Mouse (Mus musculus) left cerebral cortex, postnatal 4 days (tissue): Measurements from ENCODE around the gene Wdr35. TPM values are rescaled to one million over a fixed set of nuclear protein-coding genes. Genes with fewer than 3 reads are reported as not detected.

Experiments used
- DNase-seq: peaks from one replicate; pipeline ENCODE4 v3.0.0-alpha.2; 2022
- intact Hi-C: fragments of 180-260 bp; cut with DNase I; formaldehyde crosslinking; loops from one replicate; pipeline ENCODE4 v1.15.1; 2025
- total RNA-seq, 2 experiments: library from RNA; stranded (reverse); gene quantifications; 2 replicates each; pipeline ENCODE4 v1.2.3; 2021

Gene Wdr35
- total RNA-seq, 2 experiments from 2014 or later, result 35.1 to 39.3 TPM

DNA sequence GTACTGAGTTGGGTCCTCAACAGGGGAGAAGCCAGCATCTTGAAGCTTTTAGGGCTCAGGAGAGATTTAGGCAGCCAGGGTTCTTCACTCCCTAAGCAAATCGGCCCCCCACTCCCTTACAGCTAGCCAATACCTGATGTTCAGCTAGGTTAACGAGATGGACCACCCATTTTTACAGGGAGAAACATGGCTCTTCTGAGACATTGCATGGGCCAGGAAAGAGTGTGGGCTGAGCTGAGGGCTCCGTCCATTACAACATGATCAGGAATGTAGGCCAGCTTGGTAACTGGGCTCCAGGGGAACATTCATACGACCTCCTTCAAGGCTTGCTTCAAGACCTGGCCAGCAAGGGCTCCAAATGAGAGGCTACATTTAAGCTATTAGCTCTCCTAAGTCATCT lies 73.0 kb downstream of the Wdr35 start:
- intact Hi-C loops, result no loop called here
- DNase-seq, result no peak

DNA sequence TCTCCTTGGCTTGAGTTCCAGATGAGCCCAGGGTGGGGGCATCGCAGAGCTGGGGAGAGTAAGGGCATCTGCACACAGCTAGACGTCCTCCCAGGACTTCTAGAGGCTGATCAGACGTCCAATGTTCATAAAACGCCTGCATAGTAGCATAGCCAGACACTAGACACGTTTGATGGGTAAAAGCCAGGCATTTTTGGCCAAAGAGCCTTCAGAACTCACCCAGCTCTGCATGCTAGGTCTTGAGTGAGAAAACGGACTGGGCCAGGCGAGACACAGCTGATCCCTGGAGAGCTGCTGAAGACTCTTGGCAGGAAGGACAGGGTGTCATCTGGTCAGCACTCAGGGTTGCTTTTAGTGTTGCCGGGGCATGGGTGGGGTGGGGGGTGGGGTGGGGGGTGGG lies 74.4 kb downstream of the Wdr35 start:
- no peak for DNase-seq
- intact Hi-C loops, result no loop called here

DNA sequence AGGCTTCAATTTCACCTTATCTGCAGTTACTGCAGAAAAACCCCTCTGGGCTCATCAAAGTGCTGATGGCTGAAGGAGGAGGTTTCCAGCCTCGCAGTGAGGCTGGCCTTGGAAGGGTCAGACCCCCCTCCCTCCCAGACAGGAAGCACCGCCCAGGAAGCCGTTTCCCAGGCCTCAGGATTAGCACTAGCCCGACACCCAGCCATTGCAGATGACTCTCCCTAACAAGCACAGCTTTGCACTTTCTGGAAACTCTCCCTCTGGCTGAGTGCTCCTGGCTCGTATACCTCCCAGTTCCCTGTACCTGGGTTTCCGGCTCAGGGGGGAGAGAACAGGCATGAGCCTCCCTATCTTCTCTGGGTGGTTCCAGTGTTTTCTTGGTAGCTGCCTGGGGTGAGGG lies 77.1 kb downstream of the Wdr35 start:
- no peak for DNase-seq
- intact Hi-C loops, result loop anchor here (5.0 to 10.0 kb wide), 4 partner anchors 521 to 1536 kb away; partner anchors contain the start of gene Osr1

- peak; percentile 78 for DNase-seq
- intact Hi-C loops, result loop anchor here (2.0 to 10.0 kb wide), 5 partner anchors 520 to 1535 kb away; partner anchors contain the start of gene Osr1
Observed at GRCm38 (mm10) chr12:9052075-9052829, 78.6 kb downstream of the Wdr35 start.

DNA sequence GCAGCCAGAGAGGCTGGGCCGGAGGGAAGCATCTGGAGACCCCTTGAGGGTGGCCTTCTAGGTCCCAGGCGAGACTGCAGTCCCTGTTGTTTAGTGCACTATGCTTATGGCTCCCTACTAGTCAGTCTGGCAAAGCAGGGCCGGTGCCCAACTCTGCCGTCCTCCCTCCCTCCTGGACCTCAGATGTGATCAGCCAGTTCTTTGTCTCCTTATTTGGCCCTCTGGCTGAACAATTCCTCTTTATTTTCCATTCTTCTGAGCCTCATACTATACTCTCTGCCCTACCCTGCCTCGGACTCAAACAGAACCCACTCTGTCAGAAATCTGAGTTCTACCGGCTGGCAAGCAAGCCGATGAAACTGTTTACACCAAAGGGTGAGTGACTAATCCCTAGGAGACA lies 79.7 kb downstream of the Wdr35 start:
- intact Hi-C loops, result loop anchor here (2.0 to 10.0 kb wide), 5 partner anchors 519 to 1534 kb away; partner anchors contain the start of gene Osr1

DNA sequence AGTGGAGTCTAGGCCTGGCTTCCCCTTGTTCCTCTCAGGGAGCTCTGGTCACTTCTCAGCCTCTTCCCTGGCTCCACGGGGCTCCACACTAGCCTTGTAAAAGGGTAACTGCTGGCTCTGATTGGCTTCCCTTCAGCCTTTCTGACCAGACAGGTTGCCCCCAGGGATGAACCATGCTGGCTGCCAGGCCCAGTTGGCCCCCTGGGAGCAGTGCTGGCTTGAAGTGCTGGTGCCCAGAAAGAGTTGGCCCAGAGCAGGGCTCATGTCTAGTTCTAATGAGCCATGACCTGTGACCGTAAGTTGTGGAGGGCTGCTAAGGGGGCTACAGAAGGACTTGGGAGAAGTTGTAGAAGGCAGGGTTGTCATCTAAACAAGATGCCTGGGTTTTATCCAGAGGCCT lies 80.3 kb downstream of the Wdr35 start:
- DNase-seq, result peak; percentile 17
- intact Hi-C loops, result loop anchor here (5.0 to 10.0 kb wide), 4 partner anchors 518 to 1533 kb away; partner anchors contain the start of gene Osr1

More for the DNA sequence above, 79.7 kb downstream of the Wdr35 start:
- DNase-seq, result no peak

DNA sequence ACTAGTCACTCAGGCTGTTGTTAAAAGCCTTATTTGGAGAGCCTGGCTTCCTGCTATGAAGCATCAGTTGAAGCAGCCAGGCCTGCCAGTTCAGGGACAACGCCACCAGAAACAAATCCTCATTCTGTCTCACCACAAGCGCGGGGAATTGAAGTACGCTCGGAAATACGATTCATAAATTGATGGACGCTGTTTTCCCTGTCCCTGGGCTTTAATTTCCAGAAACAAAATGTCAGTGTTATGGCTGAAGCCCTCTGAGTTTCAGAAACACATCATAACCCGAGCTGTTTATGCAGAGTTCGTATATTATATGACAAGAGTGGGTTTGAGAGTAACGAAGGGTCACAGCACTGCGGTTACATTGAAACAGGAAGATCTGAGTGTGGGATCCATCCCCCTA lies 81.6 kb downstream of the Wdr35 start:
- DNase-seq, result no peak
- intact Hi-C loops, result loop anchor here (10.0 kb wide), 1 partner anchor 1170 kb away; no protein-coding TSS in a partner anchor

GRCm38 (mm10) chr12:9059502-9059901 lies 85.8 kb downstream of the Wdr35 start:
- no peak for DNase-seq
- intact Hi-C loops, result loop anchor here (10.0 kb wide), 1 partner anchor 1165 kb away; no protein-coding TSS in a partner anchor

- intact Hi-C loops, result loop anchor here (10.0 kb wide), 1 partner anchor 1165 kb away; no protein-coding TSS in a partner anchor
- no peak for DNase-seq
Observed at GRCm38 (mm10) chr12:9059965-9060364, 86.3 kb downstream of the Wdr35 start.

- intact Hi-C loops, result no loop called here
- no peak for DNase-seq
Observed at GRCm38 (mm10) chr12:9063611-9064010, 89.9 kb downstream of the Wdr35 start.

DNA sequence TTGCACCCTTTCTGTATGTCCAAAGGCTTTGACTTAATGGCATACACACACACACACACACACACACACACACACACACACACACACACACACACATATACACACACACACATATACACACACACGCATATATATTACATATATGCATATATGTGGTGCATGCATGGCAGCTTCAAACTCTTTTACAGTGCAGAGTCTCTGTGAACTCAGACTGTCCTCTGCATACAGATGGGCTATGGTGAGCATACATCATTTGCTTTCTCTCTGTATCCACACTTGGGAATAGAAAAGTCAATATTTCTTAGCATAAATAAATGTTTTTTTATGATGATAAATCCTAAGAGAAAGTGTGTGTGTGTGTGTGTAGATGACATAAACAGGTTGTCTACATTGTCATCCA lies 97.4 kb downstream of the Wdr35 start:
- intact Hi-C loops, result no loop called here
- no peak for DNase-seq

DNA sequence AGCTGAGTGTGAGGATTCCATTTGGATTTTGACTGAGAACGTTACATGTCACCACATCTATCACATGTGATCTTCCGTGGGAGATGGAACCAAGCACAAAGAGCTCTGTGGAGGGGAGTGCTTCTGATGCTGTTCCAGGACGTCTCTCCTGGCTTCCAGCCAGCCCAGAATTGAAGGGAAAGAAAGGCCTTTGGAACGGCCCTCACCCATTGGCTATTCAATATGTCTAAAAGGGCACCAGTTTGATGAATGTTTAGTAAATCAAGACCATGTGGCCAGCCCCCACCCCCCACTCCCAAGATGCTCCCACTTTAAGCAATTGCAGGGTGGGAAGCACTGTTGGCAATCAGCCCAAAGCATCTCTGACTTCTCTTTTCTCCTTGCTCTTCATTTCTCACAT lies 97.8 kb downstream of the Wdr35 start:
- intact Hi-C loops, result no loop called here
- peak; percentile 37 for DNase-seq

- intact Hi-C loops, result no loop called here
- DNase-seq, result no peak
Observed at GRCm38 (mm10) chr12:9077554-9078125, 103.9 kb downstream of the Wdr35 start.

Other genes with a start within 250 kb of the Wdr35 start
- gene Sdc1, start 202.6 kb upstream of the Wdr35 start, total RNA-seq, result 10 to 100 TPM; 16.9 to 20.6 TPM
- gene Laptm4a, start 52.2 kb upstream of the Wdr35 start, total RNA-seq, result 100 to 1,000 TPM; 186 to 191 TPM
- gene Matn3, start 26.0 kb upstream of the Wdr35 start, total RNA-seq, result under 1 TPM; 0.14 to 0.20 TPM
- 1 to 10 TPM; 3.2 to 3.6 TPM for gene Ttc32, start 56.1 kb downstream of the Wdr35 start, total RNA-seq